Mouse (Mus musculus): Measurements from ENCODE around the gene Fez1. TPM values are rescaled to one million over a fixed set of nuclear protein-coding genes. Genes with fewer than 3 reads are reported as not detected.
A peak's percentile ranks its signal among the peaks of the same experiment; 100 is the strongest.

Gene Fez1
- polyA plus RNA-seq, 1 experiment from 2014 or later: 0.08 TPM

DNA sequence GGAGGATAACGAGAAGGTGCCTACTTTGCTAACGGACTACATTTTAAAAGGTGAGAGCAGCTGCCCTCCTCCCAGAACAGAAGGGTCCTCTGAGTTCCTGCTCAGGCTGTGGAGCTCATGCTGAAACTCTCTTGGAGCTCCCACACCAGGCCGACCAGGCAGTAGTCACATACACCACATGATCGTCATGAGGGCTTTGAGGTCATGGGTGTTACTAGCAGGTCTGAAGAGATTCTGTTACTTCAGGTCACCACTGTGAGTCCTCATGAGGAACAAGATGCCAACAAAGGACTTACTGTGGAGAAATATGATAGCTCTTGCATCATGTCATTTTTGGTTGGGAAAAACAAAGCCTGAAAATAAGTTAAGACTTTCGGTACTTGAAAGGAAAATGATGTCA, 54.6 kb downstream of the Fez1 start:
- Histone ChIP-seq H3K27me3 (ENCODE audit: control insufficient read depth, insufficient read depth, low read depth, low read length) (no peaks in the 10 kb centered on the region), H3K4me2 (ENCODE audit: low read depth, low read length) (no peak overlapping the region), H3K9ac (ENCODE audit: low read depth, low read length) (no peak overlapping the region), H3K27ac (ENCODE audit: low read length) (no peak overlapping the region), H3K4me3 (ENCODE audit: low read depth, low read length) (no peak overlapping the region), H3K9me3 (replicated peaks; ENCODE audit: control insufficient read depth, low read length) (no peaks in the 10 kb centered on the region), H3K36me3 (ENCODE audit: control insufficient read depth, insufficient read depth) (no peaks in the 10 kb centered on the region), H3K4me1 (ENCODE audit: control insufficient read depth, low read depth, low read length) (no peaks in the 10 kb centered on the region)
- ATAC-seq (ENCODE audit: low read depth): no peak
- 57% methylated on average over 5 of the region's 5 CpGs for WGBS (ENCODE audit: insufficient replicate concordance)

DNA sequence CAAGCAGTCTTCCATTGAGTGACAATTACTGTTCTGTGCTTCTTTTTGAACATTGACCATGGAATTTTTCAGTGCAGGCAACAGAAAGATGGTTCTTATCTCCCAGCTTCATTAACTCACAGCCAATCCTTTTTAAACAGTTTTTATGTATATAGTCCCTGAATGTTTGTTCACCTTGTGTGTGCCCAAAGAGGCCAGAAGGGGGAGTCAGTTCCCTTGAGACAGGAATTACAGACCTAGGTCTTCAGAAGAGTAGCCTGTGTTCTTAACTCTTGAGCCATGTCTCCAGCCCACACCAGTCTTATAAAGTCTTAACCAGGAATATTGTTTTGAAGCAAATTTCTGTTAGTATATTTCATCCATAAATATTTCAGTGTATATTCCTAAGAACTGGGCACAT, 55.1 kb downstream of the Fez1 start:
- Histone ChIP-seq H3K4me3 (ENCODE audit: low read depth, low read length) (no peak overlapping the region), H3K9ac (ENCODE audit: low read depth, low read length) (no peak overlapping the region), H3K27me3 (ENCODE audit: control insufficient read depth, insufficient read depth, low read depth, low read length) (no peaks in the 10 kb centered on the region), H3K27ac (ENCODE audit: low read length) (no peak overlapping the region), H3K4me1 (ENCODE audit: control insufficient read depth, low read depth, low read length) (no peaks in the 10 kb centered on the region), H3K36me3 (ENCODE audit: control insufficient read depth, insufficient read depth) (no peaks in the 10 kb centered on the region), H3K9me3 (replicated peaks; ENCODE audit: control insufficient read depth, low read length) (no peaks in the 10 kb centered on the region), H3K4me2 (ENCODE audit: low read depth, low read length) (no peak overlapping the region)
- no peak for ATAC-seq (ENCODE audit: low read depth)

DNA sequence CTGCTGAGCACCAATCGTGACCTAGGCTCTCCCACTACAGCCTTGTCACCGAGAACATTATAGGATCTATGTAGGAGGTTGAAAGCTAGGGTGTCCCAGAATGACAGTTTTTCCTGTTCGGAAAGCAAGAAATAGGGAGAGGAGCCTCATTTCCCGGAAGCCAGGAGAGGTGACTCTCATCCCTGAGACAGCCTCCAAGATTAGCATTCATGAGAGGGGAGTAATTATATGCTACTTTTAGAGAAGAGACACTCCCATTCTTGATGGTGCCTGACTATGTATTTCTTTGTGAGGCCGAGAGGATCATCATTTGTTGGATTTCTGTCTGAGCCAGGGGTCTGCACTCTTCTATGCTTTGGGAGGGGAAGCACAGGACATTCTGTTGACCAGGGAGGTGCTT, 60.0 kb downstream of the Fez1 start:
- WGBS (ENCODE audit: insufficient replicate concordance): 64% methylated on average over 5 of the region's 5 CpGs
- no peaks in the 10 kb centered on the region for H3K36me3 ChIP-seq (ENCODE audit: control insufficient read depth, insufficient read depth)
- no peaks in the 10 kb centered on the region for H3K4me1 ChIP-seq (ENCODE audit: control insufficient read depth, low read depth, low read length)
- H3K4me2 ChIP-seq (ENCODE audit: low read depth, low read length): no peak overlapping the region
- no peak overlapping the region for H3K27ac ChIP-seq (ENCODE audit: low read length)
- H3K4me3 ChIP-seq (ENCODE audit: low read depth, low read length): no peak overlapping the region
- ATAC-seq (ENCODE audit: low read depth): no peak
- H3K27me3 ChIP-seq (ENCODE audit: control insufficient read depth, insufficient read depth, low read depth, low read length): no peaks in the 10 kb centered on the region
- no peaks in the 10 kb centered on the region for H3K9me3 ChIP-seq (replicated peaks; ENCODE audit: control insufficient read depth, low read length)
- no peak overlapping the region for H3K9ac ChIP-seq (ENCODE audit: low read depth, low read length)

DNA sequence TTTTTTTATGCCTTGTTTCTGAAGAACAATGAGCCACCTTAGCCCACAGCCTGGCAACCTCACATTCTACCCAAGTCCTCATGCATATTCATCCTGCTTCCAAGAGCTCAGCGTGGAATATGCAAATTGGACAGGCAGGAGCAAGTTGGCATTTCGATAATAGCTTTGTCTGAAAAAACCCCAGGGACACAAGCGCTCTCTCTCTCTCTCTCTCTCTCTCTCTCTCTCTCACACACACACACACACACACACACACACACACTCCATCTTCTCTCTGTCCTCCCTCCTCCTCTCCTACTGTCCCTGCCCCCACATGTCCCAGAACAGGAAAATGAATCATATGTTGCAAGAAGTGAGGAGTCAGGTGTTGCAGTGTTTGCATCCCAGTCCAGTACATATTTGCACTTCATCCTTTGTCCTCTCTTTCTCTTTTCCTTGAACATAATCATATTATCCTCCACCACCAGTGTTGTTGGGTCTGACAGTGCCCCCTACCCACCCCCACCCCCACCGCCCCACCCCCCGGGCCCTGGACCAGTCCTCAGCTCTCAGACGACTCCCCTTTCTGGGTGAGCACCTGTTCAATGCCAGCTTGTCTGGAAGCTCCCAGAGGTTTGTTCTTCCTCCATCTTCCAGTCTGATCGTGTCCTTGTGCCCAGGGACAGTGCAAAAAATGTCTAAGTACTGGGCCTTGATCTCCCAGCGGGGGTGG, 60.5 kb downstream of the Fez1 start:
- Histone ChIP-seq H3K4me3 (ENCODE audit: low read depth, low read length) (no peak overlapping the region), H3K9me3 (replicated peaks; ENCODE audit: control insufficient read depth, low read length) (no peaks in the 10 kb centered on the region), H3K27me3 (ENCODE audit: control insufficient read depth, insufficient read depth, low read depth, low read length) (no peaks in the 10 kb centered on the region), H3K4me1 (ENCODE audit: control insufficient read depth, low read depth, low read length) (no peaks in the 10 kb centered on the region), H3K27ac (ENCODE audit: low read length) (no peak overlapping the region), H3K9ac (ENCODE audit: low read depth, low read length) (no peak overlapping the region), H3K36me3 (ENCODE audit: control insufficient read depth, insufficient read depth) (no peaks in the 10 kb centered on the region), H3K4me2 (ENCODE audit: low read depth, low read length) (no peak overlapping the region)
- ATAC-seq (ENCODE audit: low read depth): no peak
- WGBS (ENCODE audit: insufficient replicate concordance): 30% methylated on average over 8 of the region's 8 CpGs

DNA sequence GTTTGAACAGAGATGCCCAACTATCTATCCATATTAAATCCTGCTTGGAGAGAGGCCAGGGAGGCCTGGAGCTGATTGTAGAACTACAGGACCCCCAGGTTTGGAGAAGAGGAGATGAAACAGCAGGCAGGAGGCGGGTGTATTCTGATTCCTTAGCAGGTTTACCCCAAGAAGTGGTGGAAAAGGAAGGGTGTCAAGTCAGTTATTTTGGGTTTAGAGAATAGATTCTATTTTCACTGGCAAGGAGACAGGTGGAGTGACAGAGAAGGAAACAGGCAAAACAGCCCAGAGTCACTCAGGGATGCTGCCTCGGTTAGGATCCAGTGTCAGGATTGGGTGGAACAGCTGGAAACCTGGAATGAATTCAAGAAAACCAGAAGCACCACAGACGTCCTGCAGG, 61.9 kb downstream of the Fez1 start:
- no peak overlapping the region for H3K4me2 ChIP-seq (ENCODE audit: low read depth, low read length)
- H3K9ac ChIP-seq (ENCODE audit: low read depth, low read length): no peak overlapping the region
- H3K4me3 ChIP-seq (ENCODE audit: low read depth, low read length): no peak overlapping the region
- WGBS (ENCODE audit: insufficient replicate concordance): 32% methylated on average over 3 of the region's 3 CpGs
- no peak overlapping the region for H3K27ac ChIP-seq (ENCODE audit: low read length)
- no peak for ATAC-seq (ENCODE audit: low read depth)
- no peaks in the 10 kb centered on the region for H3K36me3 ChIP-seq (ENCODE audit: control insufficient read depth, insufficient read depth)
- H3K27me3 ChIP-seq (ENCODE audit: control insufficient read depth, insufficient read depth, low read depth, low read length): no peaks in the 10 kb centered on the region
- no peaks in the 10 kb centered on the region for H3K9me3 ChIP-seq (replicated peaks; ENCODE audit: control insufficient read depth, low read length)
- no peaks in the 10 kb centered on the region for H3K4me1 ChIP-seq (ENCODE audit: control insufficient read depth, low read depth, low read length)

DNA sequence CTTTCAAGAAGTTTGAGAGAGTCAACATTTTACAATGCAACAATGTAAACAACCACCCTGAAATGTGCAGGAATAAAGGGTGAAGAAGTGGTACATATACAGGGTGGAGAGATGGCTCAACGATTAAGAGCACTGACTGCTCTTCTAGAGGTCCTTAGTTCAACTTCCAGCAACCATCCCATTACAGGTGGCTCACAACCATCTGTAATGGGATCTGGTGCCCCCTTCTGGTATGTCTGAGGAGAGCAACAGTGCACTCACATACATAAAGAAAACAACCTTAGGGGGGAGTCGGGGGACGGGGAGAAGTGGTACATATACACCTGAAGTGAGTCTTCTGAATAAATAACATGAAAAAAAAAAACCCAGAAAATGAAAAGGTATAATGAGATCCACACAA, 63.6 kb downstream of the Fez1 start:
- WGBS (ENCODE audit: insufficient replicate concordance): 30% methylated on average over 3 of the region's 3 CpGs
- Histone ChIP-seq H3K9ac (ENCODE audit: low read depth, low read length) (no peak overlapping the region), H3K4me2 (ENCODE audit: low read depth, low read length) (no peak overlapping the region), H3K4me1 (ENCODE audit: control insufficient read depth, low read depth, low read length) (no peaks in the 10 kb centered on the region), H3K27ac (ENCODE audit: low read length) (no peak overlapping the region), H3K27me3 (ENCODE audit: control insufficient read depth, insufficient read depth, low read depth, low read length) (no peaks in the 10 kb centered on the region), H3K4me3 (ENCODE audit: low read depth, low read length) (no peak overlapping the region), H3K36me3 (ENCODE audit: control insufficient read depth, insufficient read depth) (no peaks in the 10 kb centered on the region), H3K9me3 (replicated peaks; ENCODE audit: control insufficient read depth, low read length) (no peaks in the 10 kb centered on the region)
- no peak for ATAC-seq (ENCODE audit: low read depth)

DNA sequence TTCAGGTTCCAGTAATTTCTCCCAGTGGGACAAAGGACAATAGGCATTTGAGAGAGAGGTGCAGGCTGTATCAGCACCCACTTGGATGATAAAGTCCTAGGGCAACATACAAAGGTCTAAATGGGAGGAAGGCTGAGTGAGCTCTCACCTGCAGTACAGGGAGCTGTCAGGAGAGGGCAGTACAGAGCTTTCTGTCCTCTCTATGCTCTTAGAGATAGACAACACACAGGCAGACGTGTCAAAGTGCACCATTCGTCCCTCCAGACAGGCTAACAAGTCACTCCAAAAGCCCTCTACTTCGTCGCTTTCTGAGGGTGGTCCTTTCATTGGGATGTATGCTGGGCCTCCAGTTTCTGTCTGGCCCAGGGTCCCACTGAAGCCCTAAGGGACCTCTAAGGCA, 68.9 kb downstream of the Fez1 start:
- Histone ChIP-seq H3K9me3 (replicated peaks; ENCODE audit: control insufficient read depth, low read length) (no peaks in the 10 kb centered on the region), H3K4me1 (ENCODE audit: control insufficient read depth, low read depth, low read length) (no peaks in the 10 kb centered on the region), H3K4me3 (ENCODE audit: low read depth, low read length) (no peak overlapping the region), H3K27ac (ENCODE audit: low read length) (no peak overlapping the region), H3K4me2 (ENCODE audit: low read depth, low read length) (no peak overlapping the region), H3K36me3 (ENCODE audit: control insufficient read depth, insufficient read depth) (no peaks in the 10 kb centered on the region), H3K9ac (ENCODE audit: low read depth, low read length) (no peak overlapping the region), H3K27me3 (ENCODE audit: control insufficient read depth, insufficient read depth, low read depth, low read length) (no peaks in the 10 kb centered on the region)
- ATAC-seq (ENCODE audit: low read depth): no peak
- 22% methylated on average over 4 of the region's 4 CpGs for WGBS (ENCODE audit: insufficient replicate concordance)

DNA sequence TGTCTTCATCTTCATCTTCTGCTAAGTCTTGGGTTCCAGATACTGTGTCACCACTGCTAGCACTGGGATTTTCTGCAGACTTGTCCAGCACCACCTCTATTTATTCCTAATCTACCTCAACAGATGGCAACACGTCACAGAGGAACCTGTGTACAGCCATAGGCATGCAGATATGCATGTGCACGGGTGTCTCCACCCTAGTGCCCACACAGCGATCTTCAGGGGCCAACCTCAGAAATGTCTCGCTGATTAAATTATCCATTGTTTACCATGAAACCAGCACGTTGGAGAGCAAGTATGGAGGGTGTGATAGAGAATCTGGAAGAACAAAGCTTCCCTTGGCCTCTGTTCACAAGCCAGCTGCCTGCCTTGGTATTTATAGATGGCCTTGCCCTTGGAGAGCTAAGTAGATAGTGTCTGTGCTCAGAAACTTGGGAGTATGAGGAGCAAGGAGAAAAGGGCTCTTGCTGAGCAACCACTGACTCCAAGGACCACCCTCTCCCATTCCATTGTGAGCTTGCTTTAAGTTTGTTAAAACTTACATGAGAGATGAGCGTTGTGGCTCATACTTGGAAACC, 71.8 kb downstream of the Fez1 start:
- ATAC-seq (ENCODE audit: low read depth): peak; percentile 55
- Histone ChIP-seq H3K4me1 (ENCODE audit: control insufficient read depth, low read depth, low read length) (no peaks in the 10 kb centered on the region), H3K27ac (ENCODE audit: low read length) (no peak overlapping the region), H3K27me3 (ENCODE audit: control insufficient read depth, insufficient read depth, low read depth, low read length) (no peaks in the 10 kb centered on the region), H3K9me3 (replicated peaks; ENCODE audit: control insufficient read depth, low read length) (no peaks in the 10 kb centered on the region), H3K4me2 (ENCODE audit: low read depth, low read length) (no peak overlapping the region), H3K36me3 (ENCODE audit: control insufficient read depth, insufficient read depth) (no peaks in the 10 kb centered on the region), H3K4me3 (ENCODE audit: low read depth, low read length) (no peak overlapping the region), H3K9ac (ENCODE audit: low read depth, low read length) (no peak overlapping the region)
- 39% methylated on average over 6 of the region's 6 CpGs for WGBS (ENCODE audit: insufficient replicate concordance)

DNA sequence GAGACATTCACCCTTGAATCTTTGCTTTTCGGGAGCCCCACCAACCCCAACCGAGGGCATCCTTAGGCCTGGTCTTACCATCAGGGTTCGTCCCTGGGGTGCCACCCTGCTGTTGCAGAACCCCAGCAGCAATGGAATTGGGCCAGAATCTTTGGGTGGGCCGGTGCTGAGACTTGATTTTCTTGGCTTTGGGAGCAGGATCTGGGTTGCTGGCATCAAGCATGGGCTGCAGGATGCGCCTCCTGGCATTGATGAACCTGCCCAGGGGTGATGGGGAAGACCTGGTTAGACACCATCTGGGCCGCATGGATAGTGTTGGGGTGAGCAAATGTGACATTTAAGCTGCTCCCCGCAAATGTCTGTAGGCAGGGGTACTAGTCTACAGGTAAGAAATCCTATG, 72.6 kb downstream of the Fez1 start:
- H3K4me2 ChIP-seq (ENCODE audit: low read depth, low read length): no peak overlapping the region
- H3K9me3 ChIP-seq (replicated peaks; ENCODE audit: control insufficient read depth, low read length): no peaks in the 10 kb centered on the region
- H3K4me1 ChIP-seq (ENCODE audit: control insufficient read depth, low read depth, low read length): no peaks in the 10 kb centered on the region
- H3K36me3 ChIP-seq (ENCODE audit: control insufficient read depth, insufficient read depth): no peaks in the 10 kb centered on the region
- H3K27me3 ChIP-seq (ENCODE audit: control insufficient read depth, insufficient read depth, low read depth, low read length): no peaks in the 10 kb centered on the region
- 61% methylated on average over 7 of the region's 7 CpGs for WGBS (ENCODE audit: insufficient replicate concordance)
- H3K27ac ChIP-seq (ENCODE audit: low read length): no peak overlapping the region
- no peak overlapping the region for H3K4me3 ChIP-seq (ENCODE audit: low read depth, low read length)
- H3K9ac ChIP-seq (ENCODE audit: low read depth, low read length): no peak overlapping the region
- ATAC-seq (ENCODE audit: low read depth): no peak

Data from liver, embryonic 16.5 days (tissue).